Mouse (Mus musculus) neural tube, embryonic 15.5 days (tissue): Measurements from ENCODE around the gene Olfr130. TPM values are rescaled to one million over a fixed set of nuclear protein-coding genes. Genes with fewer than 3 reads are reported as not detected.

ENCODE experiments used
- ATAC-seq: fragments of 200-750 bp; cut with Nextera tagmentation; 2 replicates; pipeline ENCODE4 v1.8.0; 2017; ENCODE audit warnings: mild to moderate bottlenecking, moderate TSS enrichment, moderate library complexity; ENCODE audit not compliant: low FRiP score
- H3K27ac ChIP-seq: fragments of 300-500 bp; sonication (generic); replicated peaks from 2 replicates; pipeline ENCODE4 v1.5.1; 2015; ENCODE audit warnings: mild to moderate bottlenecking, inconsistent platforms
- H3K27me3 ChIP-seq: fragments of 300-500 bp; sonication (generic); replicated peaks from 2 replicates; pipeline ENCODE4 v1.6.1; 2015; ENCODE audit warnings: inconsistent platforms
- H3K36me3 ChIP-seq: fragments of 300-500 bp; sonication (generic); 2 replicates; pipeline ENCODE4 v1.6.1; 2015; ENCODE audit warnings: inconsistent platforms
- H3K4me1 ChIP-seq: fragments of 300-500 bp; sonication (generic); 2 replicates; pipeline ENCODE4 v1.6.1; 2015; ENCODE audit warnings: inconsistent platforms
- H3K4me2 ChIP-seq: fragments of 300-500 bp; sonication (generic); 2 replicates; pipeline ENCODE4 v1.6.1; 2015; ENCODE audit warnings: inconsistent platforms, mild to moderate bottlenecking, moderate library complexity
- H3K4me3 ChIP-seq: fragments of 300-500 bp; sonication (generic); replicated peaks from 2 replicates; pipeline ENCODE4 v1.5.1; 2015; ENCODE audit warnings: mild to moderate bottlenecking, inconsistent platforms
- H3K9ac ChIP-seq: fragments of 300-500 bp; sonication (generic); replicated peaks from 2 replicates; pipeline ENCODE4 v1.6.1; 2015; ENCODE audit warnings: mild to moderate bottlenecking, inconsistent platforms
- H3K9me3 ChIP-seq: fragments of 300-500 bp; sonication (generic); replicated peaks from 2 replicates; pipeline ENCODE4 v1.6.1; 2016; ENCODE audit warnings: inconsistent platforms
- WGBS: fragments of 180-500 bp; shearing (Covaris S2); methylation state at CpG from one replicate; pipeline ENCODE4 v1.1.7; 2015; ENCODE audit warnings: mixed read lengths; 5-methylcytosine and 5-hydroxymethylcytosine counted together
- polyA plus RNA-seq: library from polyadenylated mRNA; unstranded; fragments of >200 nt; fragmentation: Nextera tagmentation; extraction: Ambion mirVana; gene quantifications from 2 replicates; pipeline ENCODE4 v1.2.1, GENCODE M21; 2015

Olfr130 gene
- not detected in 2 replicates for polyA plus RNA-seq

DNA sequence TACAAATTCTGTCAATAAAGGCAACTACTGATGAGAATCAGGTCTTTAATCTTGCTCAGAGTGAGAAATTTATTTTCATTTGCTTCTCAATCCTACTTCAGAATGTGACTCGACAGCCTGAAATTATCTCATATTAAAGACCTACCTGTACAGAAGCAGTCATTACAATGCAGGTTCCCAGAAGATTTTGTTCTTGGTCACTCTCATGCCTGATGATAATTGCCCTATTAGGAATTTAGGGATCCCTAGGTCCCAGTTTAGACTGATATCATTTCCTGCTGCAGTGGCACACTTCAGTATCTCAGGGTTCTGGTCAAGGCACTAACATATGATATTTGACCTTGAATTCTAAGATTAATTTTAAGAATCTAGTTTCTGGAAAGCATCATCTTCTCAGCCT is at the start of gene Olfr130:
TSS of gene Olfr130 (plus strand) at position 301 of the 400 bp plus-strand sequence.
- Histone ChIP-seq H3K9ac (no peak within 1 kb of the TSS), H3K36me3 (no peaks in the 10 kb centered on the region), H3K4me3 (no peak within 1 kb of the TSS), H3K27ac (no peak within 1 kb of the TSS), H3K4me2 (no peak within 1 kb of the TSS), H3K4me1 (no peaks in the 10 kb centered on the region), H3K27me3 (no peaks in the 10 kb centered on the region), H3K9me3 (no peaks in the 10 kb centered on the region)
- ATAC-seq: no peak
- WGBS: 88% methylated on average over 1 of the region's 1 CpGs

GRCm38 (mm10) chr17:38016341-38016740 is 47.4 kb upstream of the Olfr130 start:
- Histone ChIP-seq H3K9me3 (0 out of 2 replicates have a peak, but pooled peaks cover 3% of the 10 kb centered on the region), H3K36me3 (no peaks in the 10 kb centered on the region), H3K9ac (no peak overlapping the region), H3K4me3 (no peak overlapping the region), H3K27ac (no peak overlapping the region), H3K4me1 (no peaks in the 10 kb centered on the region), H3K27me3 (no peaks in the 10 kb centered on the region), H3K4me2 (no peak overlapping the region)
- 77% methylated on average over 2 of the region's 2 CpGs for WGBS
- no peak for ATAC-seq

DNA sequence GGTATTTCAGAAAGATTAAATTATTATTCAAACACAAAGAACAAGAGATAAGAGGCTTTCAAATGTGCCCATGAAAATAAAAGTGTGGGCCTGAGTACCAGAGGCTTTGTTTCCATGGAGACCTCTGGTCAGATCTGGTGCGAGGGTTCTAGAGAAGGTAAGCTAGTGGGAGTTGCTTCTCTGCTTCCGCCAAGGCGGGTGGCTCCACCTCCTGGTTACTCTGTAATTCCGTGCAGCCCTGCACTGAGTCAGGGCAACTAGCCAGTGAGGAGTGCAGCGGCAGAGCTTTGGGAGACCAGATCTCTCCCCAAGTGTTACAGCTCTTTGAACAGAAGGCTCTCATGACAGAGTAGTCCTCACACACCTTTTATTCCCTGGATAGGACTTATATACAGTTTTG is 37.4 kb upstream of the Olfr130 start:
- WGBS: 37% methylated on average over 5 of the region's 5 CpGs
- H3K9me3 ChIP-seq: no peaks in the 10 kb centered on the region
- H3K36me3 ChIP-seq: no peaks in the 10 kb centered on the region
- H3K4me2 ChIP-seq: no peak overlapping the region
- ATAC-seq: no peak
- H3K27ac ChIP-seq: no peak overlapping the region
- H3K4me1 ChIP-seq: no peaks in the 10 kb centered on the region
- H3K9ac ChIP-seq: no peak overlapping the region
- H3K4me3 ChIP-seq: no peak overlapping the region
- H3K27me3 ChIP-seq: no peaks in the 10 kb centered on the region

DNA sequence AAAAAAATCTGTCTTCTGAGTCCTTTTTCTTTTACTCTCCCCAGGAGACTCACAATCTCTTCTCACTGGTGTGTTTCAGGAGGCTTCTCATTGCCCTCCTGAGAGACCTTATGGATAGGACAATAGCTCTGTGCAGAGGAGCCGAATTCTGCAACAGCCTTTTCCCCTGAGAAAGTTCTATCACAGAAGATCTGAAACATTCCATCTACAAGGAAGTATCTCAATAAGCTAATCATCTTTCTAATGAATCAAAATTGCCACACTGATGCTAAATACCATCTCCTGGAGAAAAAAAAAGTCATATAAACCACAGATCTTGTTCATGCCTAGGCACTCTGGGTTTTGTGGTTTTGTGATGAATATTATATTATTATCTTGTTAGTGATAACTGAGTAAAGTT is 3.7 kb upstream of the Olfr130 start, which contains the start of gene Olfr129:
TSS of gene Olfr129 (minus strand) at position 101 of the 400 bp plus-strand sequence.
- Histone ChIP-seq H3K9me3 (no peaks in the 10 kb centered on the region), H3K36me3 (no peaks in the 10 kb centered on the region), H3K9ac (no peak within 1 kb of the TSS), H3K4me3 (no peak within 1 kb of the TSS), H3K27me3 (no peaks in the 10 kb centered on the region), H3K27ac (no peak within 1 kb of the TSS), H3K4me2 (no peak within 1 kb of the TSS), H3K4me1 (no peaks in the 10 kb centered on the region)
- no peak for ATAC-seq
- WGBS: 67% methylated on average over 1 of the region's 1 CpGs

DNA sequence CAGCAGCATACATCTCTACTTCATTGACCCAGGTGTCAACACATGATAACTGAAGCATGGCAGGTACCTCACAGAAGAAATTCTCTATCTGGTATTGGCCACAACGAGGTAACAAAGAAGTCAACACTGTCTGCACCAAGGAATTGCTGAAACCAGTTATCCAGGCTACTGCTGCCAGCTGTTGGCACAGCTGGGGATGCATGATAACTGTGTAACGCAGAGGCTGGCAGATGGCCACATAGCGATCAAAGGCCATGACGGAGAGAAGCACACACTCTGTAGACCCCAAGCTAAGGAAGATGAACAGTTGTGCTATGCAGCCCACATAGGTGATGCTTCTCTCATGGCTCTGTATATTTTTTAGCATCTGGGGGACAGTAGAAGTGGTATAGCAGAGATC is 18.6 kb downstream of the Olfr130 start:
- Histone ChIP-seq H3K27ac (no peak overlapping the region), H3K27me3 (no peaks in the 10 kb centered on the region), H3K4me1 (no peaks in the 10 kb centered on the region), H3K9me3 (no peaks in the 10 kb centered on the region), H3K4me2 (no peak overlapping the region), H3K36me3 (no peaks in the 10 kb centered on the region), H3K9ac (no peak overlapping the region), H3K4me3 (no peak overlapping the region)
- ATAC-seq: no peak
- 88% methylated on average over 4 of the region's 4 CpGs for WGBS

- H3K27me3 ChIP-seq: no peaks in the 10 kb centered on the region
- H3K27ac ChIP-seq: no peak within 1 kb of the TSS
- no peaks in the 10 kb centered on the region for H3K36me3 ChIP-seq
- H3K9ac ChIP-seq: no peak within 1 kb of the TSS
- H3K4me2 ChIP-seq: no peak within 1 kb of the TSS
- H3K4me1 ChIP-seq: no peaks in the 10 kb centered on the region
- no peaks in the 10 kb centered on the region for H3K9me3 ChIP-seq
- ATAC-seq: no peak
- H3K4me3 ChIP-seq: no peak within 1 kb of the TSS
These were observed 24.9 kb downstream of the Olfr130 start, which contains the start of gene Olfr131 for GRCm38 (mm10) chr17:38088593-38088992. Olfr131 (minus strand) TSS chr17:38088693.

Other genes starting within 250 kb of the Olfr130 start
- gene Olfr125, start 231.0 kb upstream of the Olfr130 start, polyA plus RNA-seq: not detected in 2 replicates
- gene Olfr126, start 216.4 kb upstream of the Olfr130 start, polyA plus RNA-seq: not detected in 2 replicates
- not detected in 2 replicates for gene Olfr127, start 163.5 kb upstream of the Olfr130 start, polyA plus RNA-seq
- gene Olfr128, start 143.4 kb upstream of the Olfr130 start, polyA plus RNA-seq: not detected in 2 replicates
- gene Olfr761, start 110.8 kb upstream of the Olfr130 start, polyA plus RNA-seq: not detected in 2 replicates
- gene Olfr129, start 3.8 kb upstream of the Olfr130 start, polyA plus RNA-seq: not detected in 2 replicates
- gene Olfr131, start 24.8 kb downstream of the Olfr130 start, polyA plus RNA-seq: not detected in 2 replicates
- gene Olfr132, start 70.6 kb downstream of the Olfr130 start, polyA plus RNA-seq: not detected in 2 replicates
- not detected in 2 replicates for gene Olfr133, start 81.4 kb downstream of the Olfr130 start, polyA plus RNA-seq
- gene Olfr134, start 107.5 kb downstream of the Olfr130 start, polyA plus RNA-seq: not detected in 2 replicates
- not detected in 2 replicates for gene Olfr135, start 140.4 kb downstream of the Olfr130 start, polyA plus RNA-seq
- gene Olfr138, start 197.1 kb downstream of the Olfr130 start, polyA plus RNA-seq: not detected in 2 replicates
- not detected in 2 replicates for gene Olfr137, start 243.6 kb downstream of the Olfr130 start, polyA plus RNA-seq